Mouse (Mus musculus) liver, embryonic 14.5 days (tissue): ENCODE measurements around the gene Mrpl35. TPM values are rescaled to one million over a fixed set of nuclear protein-coding genes. Genes with fewer than 3 reads are reported as not detected.

ENCODE experiments used
- ATAC-seq: fragments of 200-750 bp; cut with Nextera tagmentation; 2 replicates; pipeline ENCODE4 v1.8.0; 2017; ENCODE audit warnings: moderate number of reproducible peaks, mild to moderate bottlenecking, moderate library complexity; ENCODE audit not compliant: insufficient read depth
- DNase-seq, 3 experiments: peaks; one replicate each; pipeline ENCODE4 v3.0.0-alpha.2; 2012 to 2013; ENCODE audit warnings: low read depth in 3 of 3, low spot score in 3 of 3
- H3K27ac ChIP-seq: fragments of 300-500 bp; sonication (generic); 2 replicates; pipeline ENCODE4 v1.5.1; 2014; ENCODE audit warnings: moderate library complexity, mild to moderate bottlenecking, control low read depth, inconsistent platforms
- H3K27me3 ChIP-seq: fragments of 300-500 bp; sonication (generic); 2 replicates; pipeline ENCODE4 v1.6.1; 2014; ENCODE audit warnings: mild to moderate bottlenecking, low read length, moderate library complexity; ENCODE audit not compliant: control insufficient read depth, insufficient read depth
- H3K36me3 ChIP-seq: fragments of 300-500 bp; sonication (generic); replicated peaks from 2 replicates; pipeline ENCODE4 v1.6.1; 2014; ENCODE audit warnings: low read depth; ENCODE audit not compliant: control insufficient read depth, insufficient read depth
- H3K4me1 ChIP-seq, 2 experiments: fragments of 200-500 bp in 1 of 2; fragments of 300-500 bp in 1 of 2; sonication (generic) in 1 of 2; replicated peaks; 2 replicates each; pipeline ENCODE4 v1.6.1; 2012 to 2014; ENCODE audit warnings: antibody characterized with exemption in 1 of 2, inconsistent platforms in 1 of 2, low read length in 1 of 2; ENCODE audit not compliant: control insufficient read depth in 2 of 2, insufficient read depth in 2 of 2
- H3K4me2 ChIP-seq: fragments of 300-500 bp; sonication (generic); 2 replicates; pipeline ENCODE4 v1.6.1; 2014; ENCODE audit warnings: low read depth, mild to moderate bottlenecking, control low read depth, moderate library complexity
- H3K4me3 ChIP-seq, 2 experiments: fragments of 200-500 bp in 1 of 2; fragments of 300-500 bp in 1 of 2; sonication (generic) in 1 of 2; 2 replicates each; pipeline ENCODE4 v1.5.1; 2012 to 2014; ENCODE audit warnings: low read depth in 2 of 2, low read length in 2 of 2, mild to moderate bottlenecking in 2 of 2, control low read depth in 1 of 2, inconsistent platforms in 1 of 2, moderate library complexity in 1 of 2; ENCODE audit not compliant: insufficient read depth in 1 of 2
- H3K9ac ChIP-seq: fragments of 300-500 bp; sonication (generic); replicated peaks from 2 replicates; pipeline ENCODE4 v1.6.1; 2014; ENCODE audit warnings: mild to moderate bottlenecking, control low read depth, moderate library complexity
- H3K9me3 ChIP-seq: fragments of 300-500 bp; sonication (generic); 2 replicates; pipeline ENCODE4 v1.6.1; 2016; ENCODE audit warnings: low read length, mixed read lengths; ENCODE audit not compliant: control insufficient read depth
- CTCF ChIP-seq: IDR thresholded peaks from 2 replicates; pipeline ENCODE4 v1.5.1; 2016; ENCODE audit warnings: antibody characterized with exemption, low read depth, control low read depth
- EP300 ChIP-seq: IDR thresholded peaks from 2 replicates; pipeline ENCODE4 v1.6.1; 2016; ENCODE audit warnings: antibody characterized with exemption, low read depth
- WGBS: fragments of 180-500 bp; shearing (Covaris S2); extraction: QIAGEN DNeasy Blood & Tissue Kit; methylation state at CpG from one replicate; pipeline ENCODE4 v1.1.7; 2014; ENCODE audit not compliant: insufficient replicate concordance; 5-methylcytosine and 5-hydroxymethylcytosine counted together
- polyA plus RNA-seq, 2 experiments: library from polyadenylated mRNA; depleted of rRNA in 1 of 2; stranded (reverse) in 1 of 2; unstranded in 1 of 2; fragments of >200 nt; fragmentation: Nextera tagmentation in 1 of 2; extraction: Ambion mirVana in 1 of 2; gene quantifications; 2 replicates each; pipeline versions ENCODE4 v1.2.1 to v1.2.3; 2012 to 2014

The Mrpl35 gene
- polyA plus RNA-seq, 2 experiments = 11.6 to 71.5 TPM

DNA sequence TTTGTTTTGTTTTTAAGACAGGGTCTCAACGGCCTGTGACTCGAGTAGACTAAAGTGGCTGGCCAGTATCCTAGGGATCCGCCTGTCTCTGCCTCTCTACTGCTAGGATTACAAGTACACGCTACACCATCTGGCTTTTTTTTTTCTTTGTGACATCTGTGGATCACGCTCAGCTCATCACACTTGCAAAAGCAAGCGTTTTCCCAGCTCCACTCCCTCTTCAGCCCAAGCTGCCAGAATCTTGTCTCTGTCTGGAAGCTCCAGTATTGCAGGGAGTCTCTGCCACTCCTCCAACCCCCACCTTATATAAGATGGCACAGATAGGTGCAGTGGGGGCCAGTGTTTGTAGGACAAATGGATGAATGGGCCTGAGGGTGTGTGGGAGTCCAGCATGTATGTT is 54.6 kb downstream of the Mrpl35 start:
- Histone ChIP-seq H3K9me3 (no peaks in the 10 kb centered on the region), H3K27ac (no peak overlapping the region), H3K9ac (no peak overlapping the region), H3K36me3 (no peaks in the 10 kb centered on the region), H3K4me3 (no peak overlapping the region), H3K4me2 (no peak overlapping the region), H3K4me1 (no peaks in the 10 kb centered on the region), H3K27me3 (no peaks in the 10 kb centered on the region)
- TF ChIP-seq CTCF (no peak), EP300 (no peak)
- 70% methylated on average over 6 of the region's 6 CpGs for WGBS
- DNase-seq (no peak), ATAC-seq (no peak)

DNA sequence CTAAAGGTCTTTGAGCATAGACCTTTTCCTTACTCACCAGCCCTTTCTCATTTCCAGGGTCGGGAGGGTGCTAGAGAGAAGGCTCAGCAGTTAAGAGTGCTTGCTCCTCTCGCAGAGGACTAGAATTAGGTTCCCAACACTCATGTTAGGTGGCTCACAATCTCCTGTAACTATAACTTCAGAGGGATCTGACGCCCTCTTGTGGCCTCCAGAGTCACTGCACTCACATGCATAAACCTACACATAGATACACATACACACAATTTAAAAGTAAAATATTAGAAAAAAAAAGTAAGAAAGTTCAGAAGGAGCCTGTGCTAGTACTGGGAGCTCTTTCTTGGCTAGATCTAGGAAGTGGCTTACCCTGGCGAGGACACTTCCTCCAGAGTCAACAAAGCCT is 55.5 kb downstream of the Mrpl35 start:
- DNase-seq = no peak
- no peak overlapping the region for H3K27ac ChIP-seq
- H3K36me3 ChIP-seq = no peaks in the 10 kb centered on the region
- H3K4me3 ChIP-seq = no peak overlapping the region
- no peaks in the 10 kb centered on the region for H3K4me1 ChIP-seq
- no peaks in the 10 kb centered on the region for H3K9me3 ChIP-seq
- no peak for TF ChIP-seq EP300
- TF ChIP-seq CTCF = peak; percentile 38
- H3K9ac ChIP-seq = no peak overlapping the region
- no peak for ATAC-seq
- 71% methylated on average over 4 of the region's 4 CpGs for WGBS
- no peaks in the 10 kb centered on the region for H3K27me3 ChIP-seq
- no peak overlapping the region for H3K4me2 ChIP-seq

DNA sequence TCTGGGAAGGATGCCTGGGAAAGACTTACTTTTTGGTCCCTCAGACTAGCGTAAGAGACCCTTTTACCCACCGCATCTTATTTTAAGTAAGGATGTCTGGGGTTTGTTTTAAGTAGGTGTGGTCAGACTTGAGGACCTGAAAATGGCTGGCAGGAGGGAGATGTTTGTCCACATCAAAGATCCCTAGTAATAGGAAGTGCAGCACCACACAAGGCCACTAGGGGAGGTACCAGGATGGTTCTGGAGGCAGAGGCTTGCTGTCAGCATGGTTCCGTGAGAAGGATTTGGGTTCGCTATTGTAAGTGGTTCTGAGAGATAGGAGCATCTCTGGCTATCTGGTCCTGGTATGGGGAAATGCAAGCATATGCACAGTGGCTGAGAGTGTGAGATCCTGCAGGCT is 55.9 kb downstream of the Mrpl35 start:
- Histone ChIP-seq H3K9ac (no peak overlapping the region), H3K27ac (no peak overlapping the region), H3K36me3 (no peaks in the 10 kb centered on the region), H3K27me3 (no peaks in the 10 kb centered on the region), H3K4me3 (no peak overlapping the region), H3K4me2 (no peak overlapping the region), H3K4me1 (no peaks in the 10 kb centered on the region), H3K9me3 (no peaks in the 10 kb centered on the region)
- no peak for ATAC-seq
- no peak for DNase-seq
- TF ChIP-seq CTCF (peak; percentile 40), EP300 (no peak)
- WGBS = 86% methylated on average over 4 of the region's 4 CpGs

DNA sequence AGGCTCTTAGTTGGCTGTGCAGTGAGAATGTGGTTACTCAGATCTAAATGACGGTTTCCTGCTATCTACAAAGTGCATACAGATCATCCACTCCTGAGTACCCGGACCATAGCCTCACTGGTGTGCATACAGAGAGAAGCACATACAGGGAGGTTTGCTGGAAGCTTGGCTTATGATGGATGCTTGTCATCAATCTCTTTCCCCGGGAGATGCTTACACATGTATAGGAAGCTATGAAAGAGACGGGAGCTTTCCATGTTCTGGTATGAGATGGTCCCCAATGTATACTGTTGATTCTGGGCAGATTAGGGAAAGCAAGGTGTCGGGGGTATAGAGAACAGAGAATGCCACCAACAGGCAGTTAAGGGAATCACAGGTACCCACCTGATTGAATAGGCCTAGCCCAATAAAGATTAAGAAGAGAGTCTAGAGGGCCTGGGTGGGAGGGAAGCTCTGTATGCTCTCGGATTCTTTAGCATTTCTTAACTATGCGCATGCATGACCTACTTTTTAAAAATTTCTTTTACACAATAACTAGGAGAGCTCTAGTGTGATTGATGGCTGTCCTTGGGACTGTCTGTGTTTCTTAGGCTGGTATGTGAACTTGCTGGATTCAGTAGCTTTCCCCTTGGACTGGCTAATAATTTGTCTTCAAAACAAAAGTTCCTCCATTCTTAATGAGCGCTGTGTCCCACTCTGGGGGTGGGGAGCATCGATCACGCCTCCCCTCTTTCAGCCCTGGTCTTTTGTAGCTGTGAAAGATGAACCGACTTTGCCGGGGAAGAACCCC is 56.7 kb downstream of the Mrpl35 start:
- Histone ChIP-seq H3K4me3 (no peak overlapping the region), H3K27me3 (no peaks in the 10 kb centered on the region), H3K4me2 (no peak overlapping the region), H3K36me3 (no peaks in the 10 kb centered on the region), H3K4me1 (no peaks in the 10 kb centered on the region), H3K9ac (no peak overlapping the region), H3K9me3 (no peaks in the 10 kb centered on the region), H3K27ac (no peak overlapping the region)
- WGBS = 65% methylated on average over 12 of the region's 12 CpGs
- ATAC-seq = no peak
- TF ChIP-seq CTCF = no peak
- no peak for TF ChIP-seq EP300
- no peak for DNase-seq

DNA sequence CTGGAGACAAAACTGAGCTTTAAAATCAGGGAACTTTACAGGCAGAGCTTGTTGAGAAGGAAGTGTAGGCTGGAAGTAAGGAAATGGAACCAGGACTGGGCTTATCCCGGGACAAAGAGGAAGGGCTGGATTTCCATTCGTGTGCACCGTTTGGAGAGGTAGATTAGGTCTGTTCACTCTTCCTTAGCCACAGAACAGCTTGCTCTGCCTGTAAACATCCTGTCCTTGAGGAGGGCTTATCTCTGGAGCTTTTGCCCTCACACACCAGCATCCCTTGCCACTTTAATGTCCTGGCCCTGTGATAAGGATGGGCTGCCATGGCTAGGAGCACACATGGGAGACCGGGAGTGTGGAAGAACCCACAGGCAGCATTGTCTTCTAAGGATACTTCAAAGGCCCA is 59.0 kb downstream of the Mrpl35 start:
- no peak for ATAC-seq
- H3K36me3 ChIP-seq = no peaks in the 10 kb centered on the region
- H3K9me3 ChIP-seq = no peaks in the 10 kb centered on the region
- no peaks in the 10 kb centered on the region for H3K27me3 ChIP-seq
- no peak for DNase-seq
- no peak overlapping the region for H3K9ac ChIP-seq
- no peak overlapping the region for H3K27ac ChIP-seq
- no peak overlapping the region for H3K4me3 ChIP-seq
- no peak overlapping the region for H3K4me2 ChIP-seq
- TF ChIP-seq EP300 = no peak
- TF ChIP-seq CTCF = no peak
- 15% methylated on average over 4 of the region's 4 CpGs for WGBS
- H3K4me1 ChIP-seq = no peaks in the 10 kb centered on the region

Other genes starting within 250 kb of the Mrpl35 start
- gene Kdm3a, start 194.0 kb downstream of the Mrpl35 start, polyA plus RNA-seq (2012; rRNA removed) = 8.8 and 11.8 TPM in 2 replicates
- 8.6 and 8.9 TPM in 2 replicates for gene Kdm3a, start 194.0 kb downstream of the Mrpl35 start, polyA plus RNA-seq (2014; fragmentation: Nextera tagmentation; extraction: Ambion mirVana)
- gene Reep1, start 119.4 kb downstream of the Mrpl35 start, polyA plus RNA-seq (2012; rRNA removed) = 1.9 TPM in 2 replicates
- 2.6 and 3.0 TPM in 2 replicates for gene Reep1, start 119.4 kb downstream of the Mrpl35 start, polyA plus RNA-seq (2014; fragmentation: Nextera tagmentation; extraction: Ambion mirVana)
- gene Immt, start 4.4 kb upstream of the Mrpl35 start, polyA plus RNA-seq (2012; rRNA removed) = 43.4 and 47.0 TPM in 2 replicates
- 132 and 133 TPM in 2 replicates for gene Immt, start 4.4 kb upstream of the Mrpl35 start, polyA plus RNA-seq (2014; fragmentation: Nextera tagmentation; extraction: Ambion mirVana)
- 20.1 and 29.4 TPM in 2 replicates for gene Ptcd3, start 81.8 kb upstream of the Mrpl35 start, polyA plus RNA-seq (2012; rRNA removed)
- 55.6 and 61.3 TPM in 2 replicates for gene Ptcd3, start 81.8 kb upstream of the Mrpl35 start, polyA plus RNA-seq (2014; fragmentation: Nextera tagmentation; extraction: Ambion mirVana)
- gene Polr1a, start 82.1 kb upstream of the Mrpl35 start, polyA plus RNA-seq (2012; rRNA removed) = 6.3 and 9.4 TPM in 2 replicates
- 10.6 and 13.1 TPM in 2 replicates for gene Polr1a, start 82.1 kb upstream of the Mrpl35 start, polyA plus RNA-seq (2014; fragmentation: Nextera tagmentation; extraction: Ambion mirVana)